Mouse (Mus musculus) limb, embryonic 13.5 days (tissue): ENCODE results near the gene Pcgf6. TPM values are rescaled to one million over a fixed set of nuclear protein-coding genes. Genes with fewer than 3 reads are reported as not detected.
"Not testable (repeated sequence)": the region's sequence is repeated elsewhere in the genome, so short reads cannot be mapped to it uniquely, and the experiment has no call there.

Source experiments
- ATAC-seq: fragments of 200-750 bp; cut with Nextera tagmentation; 2 replicates; pipeline ENCODE4 v1.8.0; 2017; ENCODE audit warnings: low read depth, moderate number of reproducible peaks, moderate TSS enrichment; ENCODE audit not compliant: low FRiP score
- H3K27ac ChIP-seq: fragments of 300-500 bp; sonication (generic); 2 replicates; pipeline ENCODE4 v1.5.1; 2015; ENCODE audit warnings: inconsistent platforms, mild to moderate bottlenecking, moderate library complexity
- H3K27me3 ChIP-seq: fragments of 300-500 bp; sonication (generic); 2 replicates; pipeline ENCODE4 v1.6.1; 2015; ENCODE audit warnings: mild to moderate bottlenecking, inconsistent platforms
- H3K36me3 ChIP-seq: fragments of 300-500 bp; sonication (generic); 2 replicates; pipeline ENCODE4 v1.6.1; 2015; ENCODE audit warnings: inconsistent platforms, mild to moderate bottlenecking, moderate library complexity
- H3K4me1 ChIP-seq: fragments of 300-500 bp; sonication (generic); 2 replicates; pipeline ENCODE4 v1.6.1; 2015; ENCODE audit warnings: inconsistent platforms
- H3K4me2 ChIP-seq: fragments of 300-500 bp; sonication (generic); replicated peaks from 2 replicates; pipeline ENCODE4 v1.6.1; 2015; ENCODE audit warnings: inconsistent platforms, mild to moderate bottlenecking, moderate library complexity
- H3K4me3 ChIP-seq: fragments of 300-500 bp; sonication (generic); 2 replicates; pipeline ENCODE4 v1.5.1; 2015; ENCODE audit warnings: moderate library complexity, mild to moderate bottlenecking, inconsistent platforms
- H3K9ac ChIP-seq: fragments of 300-500 bp; sonication (generic); 2 replicates; pipeline ENCODE4 v1.6.1; 2015; ENCODE audit warnings: mild to moderate bottlenecking, inconsistent platforms
- H3K9me3 ChIP-seq: fragments of 300-500 bp; sonication (generic); 2 replicates; pipeline ENCODE4 v1.6.1; 2016; ENCODE audit warnings: inconsistent platforms
- WGBS: fragments of 180-500 bp; shearing (Covaris S2); methylation state at CpG from one replicate; pipeline ENCODE4 v1.1.7; 2015; 5-methylcytosine and 5-hydroxymethylcytosine counted together
- polyA plus RNA-seq: library from polyadenylated mRNA; unstranded; fragments of >200 nt; fragmentation: Nextera tagmentation; extraction: Ambion mirVana; gene quantifications from 2 replicates; pipeline ENCODE4 v1.2.1, GENCODE M21; 2015

Gene Pcgf6
- polyA plus RNA-seq, 1 experiment from 2014 or later, result 23.3 TPM

- Histone ChIP-seq H3K27me3 (peaks cover 52% of the 10 kb centered on the region), H3K9ac (no peak overlapping the region), H3K4me2 (no peak overlapping the region), H3K27ac (no peak overlapping the region), H3K4me3 (no peak overlapping the region), H3K9me3 (no peaks in the 10 kb centered on the region; the same call in 1 of the 2 replicates), H3K36me3 (no peaks in the 10 kb centered on the region), H3K4me1 (peaks cover 4% of the 10 kb centered on the region)
- ATAC-seq, result no peak
- 87% methylated on average over 7 of the region's 7 CpGs for WGBS
Measured at GRCm38 (mm10) chr19:47009420-47009819, 41.3 kb downstream of the Pcgf6 start.

GRCm38 (mm10) chr19:47006321-47006720, 44.4 kb downstream of the Pcgf6 start:
- Histone ChIP-seq H3K4me1 (no peaks in the 10 kb centered on the region), H3K27me3 (peaks cover 22% of the 10 kb centered on the region), H3K9ac (no peak overlapping the region), H3K4me2 (no peak overlapping the region), H3K9me3 (no peaks in the 10 kb centered on the region; the same call in 1 of the 2 replicates), H3K36me3 (no peaks in the 10 kb centered on the region), H3K27ac (no peak overlapping the region), H3K4me3 (no peak overlapping the region)
- WGBS, result 0% methylated on average over 4 of the region's 4 CpGs
- ATAC-seq, result no peak

DNA sequence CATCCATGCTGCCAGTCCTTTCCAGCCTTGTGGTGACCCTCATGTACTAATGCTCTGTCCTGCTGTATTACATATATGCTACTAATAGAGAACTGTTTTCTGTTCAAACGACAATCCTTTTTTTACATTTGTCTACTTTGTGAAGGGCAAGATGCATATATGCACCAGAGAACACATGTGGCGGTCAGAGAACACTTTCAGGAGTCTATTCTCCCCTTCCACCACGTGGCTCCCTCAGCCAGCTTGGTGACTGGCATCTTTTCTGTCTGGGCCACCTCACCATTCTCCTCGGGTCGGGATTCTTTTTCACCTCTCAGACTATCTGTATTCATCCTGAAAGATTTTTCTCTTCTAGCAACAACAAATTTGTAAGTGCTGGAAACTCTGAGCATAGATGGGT, 44.8 kb downstream of the Pcgf6 start:
- no peaks in the 10 kb centered on the region; the same call in 1 of the 2 replicates for H3K9me3 ChIP-seq
- WGBS, result 62% methylated on average over 5 of the region's 5 CpGs
- H3K4me1 ChIP-seq, result no peaks in the 10 kb centered on the region
- peaks cover 18% of the 10 kb centered on the region for H3K27me3 ChIP-seq
- no peak overlapping the region for H3K27ac ChIP-seq
- H3K4me2 ChIP-seq, result no peak overlapping the region
- no peak overlapping the region for H3K4me3 ChIP-seq
- no peaks in the 10 kb centered on the region for H3K36me3 ChIP-seq
- no peak for ATAC-seq
- H3K9ac ChIP-seq, result no peak overlapping the region

DNA sequence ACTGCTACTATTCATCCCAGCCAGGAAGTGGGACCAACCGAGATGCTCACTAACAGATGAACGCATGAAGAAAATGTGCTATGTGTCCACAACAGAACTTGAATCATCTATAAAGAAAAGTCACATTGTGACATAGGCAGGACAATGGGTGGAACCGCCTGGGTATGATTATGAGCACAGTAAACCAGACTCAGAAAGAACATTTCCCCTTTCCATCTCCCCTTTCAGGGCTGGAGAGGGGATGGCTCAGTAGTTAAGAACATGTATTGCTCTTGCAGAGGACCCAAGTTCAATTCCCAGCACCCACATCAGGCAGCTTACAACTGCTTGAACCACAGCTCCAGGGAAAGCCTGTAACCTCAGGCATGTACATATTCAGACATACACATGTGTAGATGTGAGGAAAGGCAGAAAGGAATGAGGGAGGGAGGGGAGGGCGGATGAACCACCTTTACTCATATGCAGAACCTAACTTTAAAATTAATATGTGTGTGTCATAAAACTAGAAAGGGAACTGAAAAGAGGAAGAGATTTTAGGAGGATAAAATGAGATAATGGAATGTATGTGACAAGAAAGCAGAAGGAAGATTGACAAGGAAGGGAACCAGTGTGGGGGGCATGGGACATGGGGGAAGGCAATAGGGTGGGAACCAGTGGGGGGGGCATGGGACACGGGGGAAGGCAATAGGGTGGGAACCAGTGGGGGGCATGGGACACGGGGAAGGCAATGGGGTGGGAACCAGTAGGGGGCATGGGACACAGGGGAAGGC, 46.8 kb downstream of the Pcgf6 start:
- Histone ChIP-seq H3K27me3 (peaks cover 9% of the 10 kb centered on the region; the same call in 1 of the 2 replicates), H3K4me3 (no peak overlapping the region), H3K27ac (no peak overlapping the region), H3K36me3 (no peaks in the 10 kb centered on the region), H3K9ac (no peak overlapping the region), H3K4me1 (no peaks in the 10 kb centered on the region), H3K9me3 (no peaks in the 10 kb centered on the region; the same call in 1 of the 2 replicates), H3K4me2 (no peak overlapping the region)
- 73% methylated on average over 6 of the region's 6 CpGs for WGBS
- ATAC-seq, result no peak

GRCm38 (mm10) chr19:47000357-47000756, 50.3 kb downstream of the Pcgf6 start:
- not testable (repeated sequence) for H3K36me3 ChIP-seq, H3K9me3 ChIP-seq, H3K4me2 ChIP-seq, ATAC-seq, H3K4me3 ChIP-seq, H3K27ac ChIP-seq, H3K4me1 ChIP-seq, H3K9ac ChIP-seq, H3K27me3 ChIP-seq
- WGBS, result 89% methylated on average over 3 of the region's 3 CpGs

DNA sequence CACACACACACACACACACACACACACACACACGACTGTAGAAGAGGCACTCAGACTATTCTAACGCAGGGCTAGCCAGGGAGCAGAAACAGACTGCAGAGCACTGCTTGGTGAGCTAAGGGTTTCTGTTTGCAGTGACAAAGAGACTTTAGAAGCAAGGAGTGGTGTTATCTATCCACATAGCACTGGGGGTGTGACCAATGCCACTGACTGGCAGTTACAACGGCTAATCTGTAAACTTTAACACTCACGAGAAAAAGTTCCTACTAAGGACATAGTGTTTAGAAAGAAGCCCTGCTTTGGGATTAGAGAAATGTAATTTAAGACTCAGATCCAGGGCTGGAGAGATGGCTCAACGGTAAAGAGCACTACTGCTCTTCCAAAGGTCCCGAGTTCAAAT, 51.0 kb downstream of the Pcgf6 start:
- no peak overlapping the region for H3K9ac ChIP-seq
- no peaks in the 10 kb centered on the region for H3K36me3 ChIP-seq
- H3K27me3 ChIP-seq, result no peaks in the 10 kb centered on the region
- no peaks in the 10 kb centered on the region for H3K4me1 ChIP-seq
- 87% methylated on average over 6 of the region's 6 CpGs for WGBS
- no peaks in the 10 kb centered on the region for H3K9me3 ChIP-seq
- no peak overlapping the region for H3K4me2 ChIP-seq
- H3K4me3 ChIP-seq, result no peak overlapping the region
- ATAC-seq, result no peak
- no peak overlapping the region for H3K27ac ChIP-seq

- 79% methylated on average over 4 of the region's 4 CpGs for WGBS
- no peak overlapping the region for H3K4me3 ChIP-seq
- no peak overlapping the region for H3K9ac ChIP-seq
- no peaks in the 10 kb centered on the region for H3K9me3 ChIP-seq
- no peak overlapping the region for H3K4me2 ChIP-seq
- no peaks in the 10 kb centered on the region for H3K27me3 ChIP-seq
- H3K4me1 ChIP-seq, result no peaks in the 10 kb centered on the region
- H3K36me3 ChIP-seq, result no peaks in the 10 kb centered on the region
- H3K27ac ChIP-seq, result no peak overlapping the region
- no peak for ATAC-seq
Measured at GRCm38 (mm10) chr19:46998953-46999352, 51.8 kb downstream of the Pcgf6 start.

DNA sequence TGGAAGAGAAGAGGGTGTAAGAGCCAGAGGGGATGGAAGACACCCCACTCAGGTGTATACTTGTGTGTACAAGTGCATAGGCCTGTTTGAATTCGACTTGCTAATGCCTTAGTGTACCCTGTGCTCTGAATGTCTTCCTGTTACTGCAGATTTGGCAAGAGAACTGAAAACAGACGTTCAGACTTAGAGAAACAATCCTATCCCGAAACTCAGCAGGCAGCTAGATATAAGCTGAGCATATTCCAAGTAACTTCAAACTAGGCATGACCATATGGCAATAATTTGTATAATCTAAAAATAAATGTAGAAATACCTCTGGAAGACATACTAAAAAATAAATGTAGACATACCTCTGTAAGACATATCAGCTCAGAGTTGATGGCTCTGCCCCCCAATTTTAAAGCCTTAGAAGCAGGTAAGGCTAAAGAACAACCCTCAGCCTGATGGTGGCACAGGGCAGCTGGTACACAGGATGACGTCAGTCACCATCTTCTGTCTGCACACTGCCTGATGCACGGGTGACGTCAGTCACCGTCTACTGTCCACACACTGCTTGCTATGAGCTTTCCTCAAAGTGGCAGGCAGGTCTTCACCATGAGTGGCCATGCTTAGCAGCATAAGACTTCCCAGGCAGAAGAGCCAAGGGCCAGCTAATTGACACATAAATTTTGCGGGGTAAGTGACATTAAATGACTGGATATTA, 52.4 kb downstream of the Pcgf6 start:
- Histone ChIP-seq H3K4me2 (no peak overlapping the region), H3K36me3 (no peaks in the 10 kb centered on the region), H3K4me3 (no peak overlapping the region), H3K9me3 (no peaks in the 10 kb centered on the region), H3K27me3 (no peaks in the 10 kb centered on the region), H3K27ac (no peak overlapping the region), H3K9ac (no peak overlapping the region), H3K4me1 (no peaks in the 10 kb centered on the region)
- 74% methylated on average over 8 of the region's 8 CpGs for WGBS
- no peak for ATAC-seq

DNA sequence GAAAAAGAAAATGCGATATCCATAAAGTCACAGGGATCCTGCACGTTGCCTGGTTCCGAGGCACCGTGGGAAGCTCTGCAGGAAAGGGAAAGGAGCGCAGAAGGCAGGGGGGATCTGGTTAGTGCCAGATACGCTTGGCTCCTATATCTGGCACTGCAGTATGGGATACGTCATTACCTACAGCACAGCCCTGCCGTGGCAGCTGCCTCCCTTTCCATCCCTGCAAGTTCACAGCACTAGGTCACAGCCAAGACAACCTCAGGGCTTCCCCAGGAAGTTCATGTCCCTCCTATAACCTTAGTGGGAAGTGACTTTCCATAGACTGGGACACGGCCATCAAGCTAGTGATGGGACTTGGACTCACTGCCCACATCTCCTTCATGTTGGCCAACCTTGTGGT, 54.6 kb downstream of the Pcgf6 start:
- no peaks in the 10 kb centered on the region for H3K4me1 ChIP-seq
- no peaks in the 10 kb centered on the region for H3K36me3 ChIP-seq
- no peaks in the 10 kb centered on the region for H3K9me3 ChIP-seq
- no peak overlapping the region for H3K9ac ChIP-seq
- 73% methylated on average over 9 of the region's 9 CpGs for WGBS
- no peaks in the 10 kb centered on the region for H3K27me3 ChIP-seq
- no peak for ATAC-seq
- no peak overlapping the region for H3K27ac ChIP-seq
- H3K4me2 ChIP-seq, result no peak overlapping the region
- H3K4me3 ChIP-seq, result no peak overlapping the region

DNA sequence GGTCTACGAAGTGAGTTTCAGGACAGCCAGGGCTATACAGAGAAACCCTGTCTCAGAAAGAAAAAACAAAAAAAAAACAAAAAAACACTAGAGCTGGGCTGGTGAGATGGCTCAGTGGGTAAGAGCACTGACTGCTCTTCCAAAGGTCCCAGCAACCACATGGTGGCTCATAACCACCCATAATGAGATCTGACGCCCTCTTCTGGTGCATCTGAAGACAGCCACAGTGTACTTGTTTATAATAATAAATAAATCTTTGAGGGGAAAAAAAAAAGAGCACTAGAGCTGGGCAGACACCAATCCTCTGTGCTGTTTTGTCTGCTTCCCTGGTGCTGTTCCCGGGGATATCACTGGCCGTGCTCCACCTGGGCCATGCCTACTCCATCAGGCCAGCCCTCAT, 58.4 kb downstream of the Pcgf6 start:
- not testable (repeated sequence) for H3K4me3 ChIP-seq, H3K27me3 ChIP-seq, H3K9ac ChIP-seq, ATAC-seq, H3K4me1 ChIP-seq, H3K9me3 ChIP-seq, H3K27ac ChIP-seq, H3K4me2 ChIP-seq, H3K36me3 ChIP-seq
- 67% methylated on average over 4 of the region's 4 CpGs for WGBS

- Histone ChIP-seq H3K27me3 (no peaks in the 10 kb centered on the region), H3K9me3 (no peaks in the 10 kb centered on the region), H3K9ac (no peak overlapping the region), H3K4me3 (no peak overlapping the region), H3K4me2 (no peak overlapping the region), H3K27ac (no peak overlapping the region), H3K4me1 (peaks cover 7% of the 10 kb centered on the region; the same call in 1 of the 2 replicates), H3K36me3 (no peaks in the 10 kb centered on the region)
- WGBS, result 15% methylated on average over 5 of the region's 5 CpGs
- ATAC-seq, result no peak
Measured at GRCm38 (mm10) chr19:46991145-46991544, 59.6 kb downstream of the Pcgf6 start.

DNA sequence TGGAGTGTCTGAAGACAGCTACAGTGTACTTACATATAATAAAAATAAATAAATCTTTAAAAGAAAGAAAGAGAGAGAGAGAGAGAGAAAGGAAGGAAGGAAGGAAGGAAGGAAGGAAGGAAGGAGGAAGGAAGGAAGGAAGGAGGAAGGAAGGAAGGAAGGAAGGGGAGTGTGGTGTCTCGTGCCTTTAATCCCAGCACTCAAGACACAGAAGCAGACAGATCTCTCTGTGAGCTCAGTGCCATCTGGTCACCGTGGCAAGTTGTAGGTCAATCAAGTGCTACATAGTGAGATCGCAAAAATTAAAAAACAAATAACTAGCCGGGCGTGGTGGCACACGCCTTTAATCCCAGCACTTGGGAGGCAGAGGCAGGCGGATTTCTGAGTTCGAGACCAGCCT, 60.1 kb downstream of the Pcgf6 start:
- H3K4me1 ChIP-seq, H3K27ac ChIP-seq, H3K9ac ChIP-seq, H3K27me3 ChIP-seq, H3K4me3 ChIP-seq, H3K9me3 ChIP-seq, ATAC-seq, H3K4me2 ChIP-seq, H3K36me3 ChIP-seq: not testable (repeated sequence)
- WGBS, result 80% methylated on average over 8 of the region's 8 CpGs
